Mouse (Mus musculus): ENCODE data around the gene Hibadh.

- TF ChIP-seq POLR2A (IDR thresholded peaks at IDR 0.05; ENCODE audit: control insufficient read depth, low read depth, low read length) (no peak), CTCF (IDR thresholded peaks at IDR 0.05; ENCODE audit: control insufficient read depth, insufficient read depth, insufficient replicate concordance, low read depth, low read length) (no peak)
These were observed 55.8 kb downstream of the Hibadh start for GRCm38 (mm10) chr6:52584383-52584782.
